Mouse (Mus musculus): ENCODE measurements at regions not wholly inside any gene's neighbourhood (a gene's known extent, or its start where the extent isn't known, plus 50 kb on each side); places are given as distances from the start of the nearest gene placed in this dataset.

DNA sequence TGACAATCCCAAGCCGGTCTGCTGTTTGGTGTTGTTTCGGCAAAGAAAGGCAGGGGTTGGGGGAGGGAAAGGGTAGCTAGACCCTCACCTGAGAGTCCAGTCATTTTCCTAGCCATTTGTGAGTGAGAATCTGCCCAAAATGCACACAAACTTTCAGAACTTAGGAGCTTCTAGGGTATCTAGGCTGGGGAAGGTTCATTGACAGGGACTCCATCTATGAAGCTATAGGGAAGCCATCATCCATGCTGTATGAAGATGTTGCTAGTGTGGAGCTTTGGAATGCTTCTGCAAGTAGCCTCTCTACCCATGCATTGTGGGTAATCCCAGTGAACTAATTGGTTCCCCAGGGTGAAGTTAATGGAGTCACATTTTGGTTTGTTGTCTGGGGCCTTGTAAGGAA, 412.9 kb upstream of the Zfp703 start:
- TF ChIP-seq POLR2A (IDR thresholded peaks at IDR 0.05; ENCODE audit: low read depth, low read length), result no peak
- no peak for TF ChIP-seq SIN3A (IDR thresholded peaks at IDR 0.05; ENCODE audit: low read length)
- TF ChIP-seq USF1 (IDR thresholded peaks at IDR 0.05; ENCODE audit: low read depth, low read length), result no peak
- TF ChIP-seq MAX (IDR thresholded peaks at IDR 0.05; ENCODE audit: low read length), result no peak
- TF ChIP-seq CTCF (conservative IDR thresholded peaks at IDR 0.05 in 1 of 2, IDR thresholded peaks at IDR 0.05 in 1 of 2; ENCODE audit: low read depth in 2 of 2, low read length in 2 of 2), result no peak
- TF ChIP-seq EP300 (IDR thresholded peaks at IDR 0.05; ENCODE audit: low read length), result no peak
- TF ChIP-seq POLR2AphosphoS2 (IDR thresholded peaks at IDR 0.05; ENCODE audit: low read depth, low read length), result no peak
- TF ChIP-seq ZC3H11A (IDR thresholded peaks at IDR 0.05; ENCODE audit: low read depth, low read length), result no peak
- TF ChIP-seq UBTF (IDR thresholded peaks at IDR 0.05; ENCODE audit: low read depth, low read length), result no peak
